Mouse (Mus musculus): Measurements from ENCODE around the gene Mrpl16. TPM values are rescaled to one million over a fixed set of nuclear protein-coding genes. Genes with fewer than 3 reads are reported as not detected.

Mrpl16 gene
- polyA plus RNA-seq (2015; fragmentation: Nextera tagmentation; extraction: Ambion mirVana) = 40.5 and 44.1 TPM in 2 replicates

- Histone ChIP-seq H3K4me1 (peaks cover 7% of the 10 kb centered on the region; the same call in 1 of the 2 replicates), H3K27me3 (no peaks in the 10 kb centered on the region), H3K4me2 (replicated peaks) (peak within 1 kb of the TSS; percentile 70), H3K9me3 (replicated peaks) (no peaks in the 10 kb centered on the region), H3K27ac (replicated peaks) (peak within 1 kb of the TSS; percentile 78), H3K36me3 (peaks cover 22% of the 10 kb centered on the region), H3K4me3 (replicated peaks) (peak within 1 kb of the TSS; percentile 68), H3K9ac (peak within 1 kb of the TSS; percentile 68)
- peak; percentile 86 for ATAC-seq (ENCODE audit: insufficient number of reproducible peaks, low FRiP score, low TSS enrichment, low read depth)
- WGBS = under 1% methylated on average over 30 of the region's 30 CpGs
These were observed at the start of gene Mrpl16 for GRCm38 (mm10) chr19:11770205-11770892. Mrpl16 (plus strand) TSS chr19:11770391.

GRCm38 (mm10) chr19:11723870-11724269, 46.3 kb upstream of the Mrpl16 start:
- ATAC-seq (ENCODE audit: insufficient number of reproducible peaks, low FRiP score, low TSS enrichment, low read depth) = no peak
- 83% methylated on average over 2 of the region's 2 CpGs for WGBS
- H3K4me3 ChIP-seq (replicated peaks) = no peak overlapping the region
- no peaks in the 10 kb centered on the region for H3K9me3 ChIP-seq (replicated peaks)
- H3K36me3 ChIP-seq = no peaks in the 10 kb centered on the region
- H3K27me3 ChIP-seq = no peaks in the 10 kb centered on the region
- H3K9ac ChIP-seq = no peak overlapping the region
- H3K4me1 ChIP-seq = no peaks in the 10 kb centered on the region
- no peak overlapping the region for H3K27ac ChIP-seq (replicated peaks)
- no peak overlapping the region for H3K4me2 ChIP-seq (replicated peaks)

GRCm38 (mm10) chr19:11724275-11724674, 45.9 kb upstream of the Mrpl16 start:
- no peak overlapping the region for H3K4me3 ChIP-seq (replicated peaks)
- no peaks in the 10 kb centered on the region for H3K4me1 ChIP-seq
- H3K9ac ChIP-seq = no peak overlapping the region
- H3K9me3 ChIP-seq (replicated peaks) = no peaks in the 10 kb centered on the region
- H3K27me3 ChIP-seq = no peaks in the 10 kb centered on the region
- H3K4me2 ChIP-seq (replicated peaks) = no peak overlapping the region
- no peak for ATAC-seq (ENCODE audit: insufficient number of reproducible peaks, low FRiP score, low TSS enrichment, low read depth)
- no peak overlapping the region for H3K27ac ChIP-seq (replicated peaks)
- H3K36me3 ChIP-seq = no peaks in the 10 kb centered on the region
- 72% methylated on average over 6 of the region's 6 CpGs for WGBS

GRCm38 (mm10) chr19:11725915-11726314, 44.3 kb upstream of the Mrpl16 start:
- Histone ChIP-seq H3K9me3 (replicated peaks) (no peaks in the 10 kb centered on the region), H3K4me3 (replicated peaks) (no peak overlapping the region), H3K9ac (no peak overlapping the region), H3K36me3 (no peaks in the 10 kb centered on the region), H3K4me1 (no peaks in the 10 kb centered on the region), H3K27me3 (no peaks in the 10 kb centered on the region), H3K4me2 (replicated peaks) (no peak overlapping the region), H3K27ac (replicated peaks) (no peak overlapping the region)
- ATAC-seq (ENCODE audit: insufficient number of reproducible peaks, low FRiP score, low TSS enrichment, low read depth) = no peak
- 82% methylated on average over 2 of the region's 2 CpGs for WGBS

- Histone ChIP-seq H3K36me3 (no peaks in the 10 kb centered on the region), H3K27ac (replicated peaks) (no peak overlapping the region), H3K27me3 (no peaks in the 10 kb centered on the region), H3K4me3 (replicated peaks) (no peak overlapping the region), H3K9ac (no peak overlapping the region), H3K9me3 (replicated peaks) (no peaks in the 10 kb centered on the region), H3K4me2 (replicated peaks) (no peak overlapping the region), H3K4me1 (no peaks in the 10 kb centered on the region)
- no peak for ATAC-seq (ENCODE audit: insufficient number of reproducible peaks, low FRiP score, low TSS enrichment, low read depth)
- WGBS = 89% methylated on average over 5 of the region's 5 CpGs
These were observed 42.9 kb upstream of the Mrpl16 start for GRCm38 (mm10) chr19:11727304-11727703.

- no peak overlapping the region for H3K4me3 ChIP-seq (replicated peaks)
- ATAC-seq (ENCODE audit: insufficient number of reproducible peaks, low FRiP score, low TSS enrichment, low read depth) = no peak
- no peak overlapping the region for H3K27ac ChIP-seq (replicated peaks)
- no peak overlapping the region for H3K4me2 ChIP-seq (replicated peaks)
- H3K4me1 ChIP-seq = no peaks in the 10 kb centered on the region
- H3K27me3 ChIP-seq = no peaks in the 10 kb centered on the region
- no peak overlapping the region for H3K9ac ChIP-seq
- H3K9me3 ChIP-seq (replicated peaks) = no peaks in the 10 kb centered on the region
- WGBS = 77% methylated on average over 1 of the region's 1 CpGs
- no peaks in the 10 kb centered on the region for H3K36me3 ChIP-seq
These were observed 39.9 kb upstream of the Mrpl16 start for GRCm38 (mm10) chr19:11730278-11730677.

- Histone ChIP-seq H3K27me3 (no peaks in the 10 kb centered on the region), H3K36me3 (no peaks in the 10 kb centered on the region), H3K27ac (replicated peaks) (no peak overlapping the region), H3K4me1 (no peaks in the 10 kb centered on the region), H3K4me3 (replicated peaks) (no peak overlapping the region), H3K9ac (no peak overlapping the region), H3K4me2 (replicated peaks) (no peak overlapping the region), H3K9me3 (replicated peaks) (no peaks in the 10 kb centered on the region)
- 46% methylated on average over 1 of the region's 1 CpGs for WGBS
- ATAC-seq (ENCODE audit: insufficient number of reproducible peaks, low FRiP score, low TSS enrichment, low read depth) = no peak
These were observed 33.7 kb upstream of the Mrpl16 start for GRCm38 (mm10) chr19:11736455-11736854.

GRCm38 (mm10) chr19:11745680-11746079, 24.5 kb upstream of the Mrpl16 start:
- Histone ChIP-seq H3K4me2 (replicated peaks) (no peak overlapping the region), H3K27ac (replicated peaks) (no peak overlapping the region), H3K27me3 (no peaks in the 10 kb centered on the region), H3K9me3 (replicated peaks) (no peaks in the 10 kb centered on the region), H3K4me3 (replicated peaks) (no peak overlapping the region), H3K4me1 (no peaks in the 10 kb centered on the region), H3K9ac (no peak overlapping the region), H3K36me3 (no peaks in the 10 kb centered on the region)
- ATAC-seq (ENCODE audit: insufficient number of reproducible peaks, low FRiP score, low TSS enrichment, low read depth) = no peak

- Histone ChIP-seq H3K4me2 (replicated peaks) (no peak within 1 kb of the TSS), H3K36me3 (no peaks in the 10 kb centered on the region), H3K27ac (replicated peaks) (no peak within 1 kb of the TSS), H3K27me3 (no peaks in the 10 kb centered on the region), H3K9ac (no peak within 1 kb of the TSS), H3K9me3 (replicated peaks) (no peaks in the 10 kb centered on the region), H3K4me1 (no peaks in the 10 kb centered on the region), H3K4me3 (replicated peaks) (no peak within 1 kb of the TSS)
- no peak for ATAC-seq (ENCODE audit: insufficient number of reproducible peaks, low FRiP score, low TSS enrichment, low read depth)
- WGBS = 72% methylated on average over 2 of the region's 2 CpGs
These were observed 22.9 kb upstream of the Mrpl16 start, which contains the start of gene Gif for GRCm38 (mm10) chr19:11747298-11747697. Gif (plus strand) TSS chr19:11747554.

- WGBS = 73% methylated on average over 3 of the region's 3 CpGs
- H3K36me3 ChIP-seq = no peaks in the 10 kb centered on the region
- H3K4me1 ChIP-seq = no peaks in the 10 kb centered on the region
- no peak overlapping the region for H3K4me2 ChIP-seq (replicated peaks)
- H3K4me3 ChIP-seq (replicated peaks) = no peak overlapping the region
- H3K9ac ChIP-seq = no peak overlapping the region
- H3K27ac ChIP-seq (replicated peaks) = no peak overlapping the region
- H3K27me3 ChIP-seq = no peaks in the 10 kb centered on the region
- ATAC-seq (ENCODE audit: insufficient number of reproducible peaks, low FRiP score, low TSS enrichment, low read depth) = no peak
- H3K9me3 ChIP-seq (replicated peaks) = no peaks in the 10 kb centered on the region
These were observed 5.1 kb upstream of the Mrpl16 start for GRCm38 (mm10) chr19:11765059-11765458.

- Histone ChIP-seq H3K4me2 (replicated peaks) (no peak overlapping the region), H3K9ac (no peak overlapping the region), H3K27me3 (no peaks in the 10 kb centered on the region), H3K36me3 (no peaks in the 10 kb centered on the region), H3K9me3 (replicated peaks) (no peaks in the 10 kb centered on the region), H3K4me3 (replicated peaks) (no peak overlapping the region), H3K27ac (replicated peaks) (no peak overlapping the region), H3K4me1 (peaks cover 7% of the 10 kb centered on the region; the same call in 1 of the 2 replicates)
- no peak for ATAC-seq (ENCODE audit: insufficient number of reproducible peaks, low FRiP score, low TSS enrichment, low read depth)
- 68% methylated on average over 4 of the region's 4 CpGs for WGBS
These were observed 3.8 kb upstream of the Mrpl16 start for GRCm38 (mm10) chr19:11766413-11766812.

GRCm38 (mm10) chr19:11768163-11768562, 2.0 kb upstream of the Mrpl16 start:
- Histone ChIP-seq H3K9me3 (replicated peaks) (no peaks in the 10 kb centered on the region), H3K9ac (no peak overlapping the region), H3K36me3 (peaks cover 3% of the 10 kb centered on the region; the same call in 1 of the 2 replicates), H3K4me3 (replicated peaks) (no peak overlapping the region), H3K27ac (replicated peaks) (no peak overlapping the region), H3K27me3 (no peaks in the 10 kb centered on the region), H3K4me2 (replicated peaks) (no peak overlapping the region), H3K4me1 (peaks cover 7% of the 10 kb centered on the region; the same call in 1 of the 2 replicates)
- WGBS = 12% methylated on average over 3 of the region's 3 CpGs
- no peak for ATAC-seq (ENCODE audit: insufficient number of reproducible peaks, low FRiP score, low TSS enrichment, low read depth)

All from embryonic facial prominence, embryonic 15.5 days (tissue).